Mouse (Mus musculus): Measurements from ENCODE around the gene Cnih1.
"Not testable (repeated sequence)": the region's sequence is repeated elsewhere in the genome, so short reads cannot be mapped to it uniquely, and the experiment has no call there.

Gene Cnih1

GRCm38 (mm10) chr14:46787787-46788504, at the start of gene Cnih1:
Gene Cnih1 (minus strand): TSS chr14:46788411.
- DNase-seq (ENCODE audit: low spot score), result peak; percentile 89

GRCm38 (mm10) chr14:46832354-46833272, 44.4 kb upstream of the Cnih1 start:
- DNase-seq (ENCODE audit: low spot score), result peak; percentile 32

GRCm38 (mm10) chr14:46831837-46832333, 43.7 kb upstream of the Cnih1 start, which contains the start of gene Cgrrf1:
Gene Cgrrf1 (plus strand): TSS chr14:46832125.
- DNase-seq (ENCODE audit: low spot score), result peak; percentile 99

- DNase-seq (ENCODE audit: low spot score), result no peak
Observed at GRCm38 (mm10) chr14:46831295-46831694, 43.1 kb upstream of the Cnih1 start.

DNA sequence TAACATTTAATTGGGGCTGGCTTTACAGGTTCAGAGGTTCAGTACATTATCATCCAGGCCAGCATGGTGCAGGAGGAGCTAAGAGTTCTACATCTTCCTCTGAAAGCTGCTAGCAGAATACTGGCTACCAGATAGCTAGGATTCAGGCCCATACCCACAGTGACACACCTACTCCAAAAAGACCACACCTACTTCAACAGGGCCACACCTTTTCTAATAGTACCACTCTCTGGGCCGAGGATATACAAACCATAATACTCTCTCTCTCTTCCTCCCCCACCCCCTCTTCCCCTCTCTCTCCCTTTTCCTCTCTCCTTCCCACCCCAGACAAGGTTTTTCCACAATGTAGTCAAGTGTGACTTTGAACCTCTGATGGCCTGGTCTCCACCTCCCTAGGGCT, 39.2 kb upstream of the Cnih1 start:
- DNase-seq (ENCODE audit: low spot score), result no peak

- no peak for DNase-seq (ENCODE audit: low spot score)
Observed at GRCm38 (mm10) chr14:46823996-46824395, 35.8 kb upstream of the Cnih1 start.

DNA sequence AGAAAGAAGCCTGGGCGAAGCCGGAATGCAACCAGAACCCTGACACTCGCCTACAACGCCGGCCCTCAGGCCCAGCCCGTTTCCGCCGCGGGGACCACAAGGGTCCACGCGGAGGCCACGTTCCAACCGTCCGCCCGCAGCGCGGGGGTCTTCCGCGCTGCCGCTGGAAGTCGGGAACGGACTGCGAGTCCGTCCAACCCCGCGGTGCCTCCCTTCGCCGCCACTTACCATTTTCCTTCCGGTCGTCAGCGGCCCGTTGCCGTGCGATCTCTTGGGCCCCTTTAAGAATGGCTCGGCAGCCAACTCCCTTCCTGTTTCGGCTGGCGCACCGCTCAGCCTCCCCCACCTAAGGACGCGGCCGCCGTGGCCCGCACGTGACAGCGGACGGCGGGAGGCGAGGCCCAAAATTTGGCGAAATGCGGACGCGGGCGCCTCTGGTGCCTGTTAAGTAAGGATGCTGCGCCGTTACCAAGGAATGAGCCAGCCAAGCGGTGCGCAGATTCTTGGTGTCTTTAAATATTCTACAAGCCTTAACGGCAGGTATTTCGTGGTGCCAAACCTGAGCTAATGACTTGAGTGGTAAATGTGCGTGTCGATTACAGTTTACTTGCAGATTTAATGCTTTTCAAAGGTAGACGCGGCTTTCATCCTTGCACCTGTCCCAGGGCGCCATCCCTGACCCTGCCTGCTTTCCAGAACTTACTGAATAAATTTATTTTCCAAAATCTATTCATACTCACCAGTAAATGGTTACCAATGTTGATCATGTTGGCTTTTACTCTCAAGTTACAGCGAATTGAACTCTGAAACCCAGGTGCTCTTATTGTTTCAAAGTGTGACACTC, 33.9 kb upstream of the Cnih1 start, which contains the start of gene Gmfb:
Gene Gmfb (minus strand): TSS at position 370 of the 844 bp plus-strand sequence.
- DNase-seq (ENCODE audit: low spot score), result peak; percentile 97

GRCm38 (mm10) chr14:46821271-46821872, 33.2 kb upstream of the Cnih1 start:
- peak; percentile 18 for DNase-seq (ENCODE audit: low spot score)

- DNase-seq (ENCODE audit: low spot score), result not testable (repeated sequence)
Observed at GRCm38 (mm10) chr14:46819961-46820360, 31.8 kb upstream of the Cnih1 start.

DNA sequence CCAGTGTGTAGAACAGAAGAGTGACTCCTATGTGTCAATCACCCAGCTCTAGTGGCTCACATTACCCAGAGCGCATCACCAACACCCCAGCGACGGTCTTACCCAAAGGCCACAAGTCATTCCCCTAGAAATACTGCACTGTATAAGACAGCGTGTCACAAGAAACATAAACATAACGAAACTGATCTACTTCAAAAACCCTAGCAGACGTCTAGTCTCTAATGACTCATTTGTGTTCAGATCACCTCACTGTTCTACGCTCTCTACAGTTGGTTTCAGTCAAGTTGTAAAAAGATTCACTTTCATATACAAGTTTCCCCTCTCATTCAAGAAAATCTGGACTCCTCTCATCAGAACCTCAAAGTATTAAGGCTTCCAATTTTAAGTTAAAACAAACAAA, 30.5 kb upstream of the Cnih1 start:
- no peak for DNase-seq (ENCODE audit: low spot score)

GRCm38 (mm10) chr14:46816916-46817622, 28.9 kb upstream of the Cnih1 start:
- no peak for DNase-seq (ENCODE audit: low spot score)

DNA sequence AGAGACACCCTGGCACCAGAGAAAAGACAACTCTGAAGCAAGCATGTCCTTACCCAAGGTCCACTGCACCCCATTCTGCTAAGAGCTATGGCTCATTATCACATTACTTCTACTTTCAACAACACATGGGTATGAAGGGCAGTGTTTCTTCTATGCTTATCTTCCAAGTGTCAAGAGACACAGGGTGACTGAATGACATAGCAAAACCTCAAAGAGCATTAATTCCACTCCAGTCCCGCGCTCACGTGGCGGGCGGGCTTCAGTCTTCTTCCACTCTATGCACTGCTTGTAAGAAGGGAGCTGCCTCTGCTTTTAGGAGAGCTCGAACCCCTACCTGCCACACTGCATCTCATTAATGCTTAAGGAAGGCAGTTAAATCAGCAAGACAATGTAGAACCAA, 27.4 kb upstream of the Cnih1 start:
- no peak for DNase-seq (ENCODE audit: low spot score)

DNA sequence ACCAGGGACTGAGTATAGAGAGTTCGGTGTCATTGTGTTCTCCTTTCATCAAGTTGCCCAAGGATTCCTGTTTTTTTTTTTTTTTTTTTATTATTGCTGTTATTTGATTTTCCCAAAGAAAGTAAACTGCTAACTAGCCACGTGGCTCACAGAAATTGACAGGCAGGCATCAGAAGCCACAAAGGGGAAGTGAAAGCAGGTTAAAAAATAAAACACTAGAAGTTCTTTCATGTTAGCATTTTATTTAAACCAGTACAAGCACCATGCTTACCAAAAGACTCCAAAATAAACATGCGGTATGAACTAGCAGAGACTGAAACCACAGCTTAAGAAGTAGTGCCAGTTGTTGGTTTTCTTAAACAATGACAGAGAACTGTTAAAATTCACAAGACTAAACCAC, 19.7 kb upstream of the Cnih1 start:
- peak; percentile 36 for DNase-seq (ENCODE audit: low spot score)

- no peak for DNase-seq (ENCODE audit: low spot score)
Observed at GRCm38 (mm10) chr14:46806186-46806585, 18.0 kb upstream of the Cnih1 start.

GRCm38 (mm10) chr14:46803791-46804190, 15.6 kb upstream of the Cnih1 start:
- DNase-seq (ENCODE audit: low spot score), result peak; percentile 26

- no peak for DNase-seq (ENCODE audit: low spot score)
Observed at GRCm38 (mm10) chr14:46803259-46803658, 15.0 kb upstream of the Cnih1 start.

DNA sequence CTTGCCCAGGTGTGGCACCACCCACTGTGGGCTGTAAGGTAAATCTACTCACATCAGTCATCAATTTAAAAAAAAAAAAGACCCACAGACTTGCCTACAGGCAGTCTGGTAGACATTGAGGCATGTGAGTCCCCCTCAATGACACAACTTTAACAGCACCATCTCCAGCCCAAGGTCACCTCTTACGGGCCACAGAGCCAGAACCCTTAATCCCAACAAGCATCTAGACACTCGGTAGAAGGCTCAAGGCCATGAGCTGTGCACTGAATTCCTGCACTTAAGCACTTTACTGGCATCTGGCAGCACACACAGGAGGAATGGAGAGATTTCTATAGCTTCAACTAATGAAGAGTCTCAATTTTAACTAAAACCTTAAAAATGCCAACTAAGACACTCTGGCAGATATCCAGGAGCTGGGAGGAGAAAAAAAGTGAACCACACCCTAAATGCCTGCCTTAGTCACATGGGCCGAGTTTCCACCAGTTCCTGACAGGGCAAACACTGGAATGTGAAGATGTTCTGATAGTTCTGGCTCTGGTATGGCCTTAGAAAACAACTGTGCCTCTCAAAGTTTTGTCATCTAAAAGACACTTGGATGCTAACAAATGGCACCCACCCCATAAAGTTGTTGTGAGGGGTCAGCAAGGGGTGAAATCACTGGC, 12.6 kb upstream of the Cnih1 start:
- DNase-seq (ENCODE audit: low spot score), result peak; percentile 21

- peak; percentile 39 for DNase-seq (ENCODE audit: low spot score)
Observed at GRCm38 (mm10) chr14:46794157-46794556, 5.9 kb upstream of the Cnih1 start.

DNA sequence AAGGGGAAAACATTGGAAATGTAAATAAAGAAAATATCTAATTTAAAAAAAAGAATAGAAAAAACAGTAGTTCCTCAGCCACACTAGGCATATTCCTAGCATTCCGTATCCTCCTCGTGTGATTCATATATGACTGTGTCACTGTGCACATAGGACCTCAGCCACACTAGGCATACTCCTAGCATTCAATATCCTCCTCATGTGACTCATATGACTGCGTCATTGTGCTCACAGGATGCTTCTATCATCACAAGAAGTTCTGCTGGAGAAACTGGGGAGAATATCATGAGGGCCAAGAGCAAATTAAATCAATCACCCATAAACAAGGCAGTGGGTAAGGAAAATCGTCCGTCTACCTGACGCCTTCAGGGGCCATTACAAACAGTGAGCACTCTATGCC, 2.5 kb upstream of the Cnih1 start:
- no peak for DNase-seq (ENCODE audit: low spot score)

DNA sequence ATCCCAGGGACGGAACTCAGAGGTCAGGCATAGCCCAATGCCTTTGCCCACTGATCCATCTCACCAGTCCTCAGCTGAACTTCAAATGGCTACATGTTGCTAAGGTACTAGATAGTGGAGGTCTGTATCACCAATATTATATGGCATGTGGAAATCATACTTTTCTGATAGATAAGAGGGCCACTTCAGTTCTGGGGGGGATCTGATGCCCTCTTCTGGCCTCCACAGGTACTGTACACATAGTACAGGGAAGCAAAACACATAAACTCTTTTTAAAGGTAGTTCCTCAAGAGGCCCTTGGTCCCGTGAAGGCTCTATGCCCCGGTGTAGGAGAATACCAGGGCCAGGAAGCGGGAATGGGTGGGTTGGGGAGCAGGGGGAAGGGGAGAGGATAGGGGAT, 2.1 kb upstream of the Cnih1 start:
- DNase-seq (ENCODE audit: low spot score), result no peak
